Mouse (Mus musculus) kidney, adult 2 months (tissue): ENCODE measurements around the gene Wdr63. TPM values are rescaled to one million over a fixed set of nuclear protein-coding genes. Genes with fewer than 3 reads are reported as not detected.
A peak's percentile ranks its signal among the peaks of the same experiment; 100 is the strongest.

Experiments
- DNase-seq: peaks from one replicate; pipeline ENCODE4 v3.0.0; 2021
- H3K27ac ChIP-seq: fragments of 200-500 bp; 2 replicates; pipeline ENCODE4 v1.5.1; 2012; ENCODE audit warnings: low read depth, low read length, control low read depth, inconsistent platforms; ENCODE audit not compliant: insufficient read depth
- H3K27me3 ChIP-seq: fragments of 200-500 bp; replicated peaks from 2 replicates; pipeline ENCODE4 v1.6.1; 2012; ENCODE audit warnings: mild to moderate bottlenecking, moderate library complexity, low read length, inconsistent platforms; ENCODE audit not compliant: control insufficient read depth, insufficient read depth
- H3K36me3 ChIP-seq: fragments of 200-500 bp; 2 replicates; pipeline ENCODE4 v1.6.1; 2012; ENCODE audit warnings: mild to moderate bottlenecking, moderate library complexity, low read length, inconsistent platforms; ENCODE audit not compliant: control insufficient read depth, insufficient read depth
- H3K4me1 ChIP-seq: fragments of 200-500 bp; 2 replicates; pipeline ENCODE4 v1.6.1; 2011; ENCODE audit warnings: low read length; ENCODE audit not compliant: control insufficient read depth, insufficient read depth
- H3K4me3 ChIP-seq: fragments of 200-500 bp; 2 replicates; pipeline ENCODE4 v1.5.1; 2011; ENCODE audit warnings: mild to moderate bottlenecking, low read depth, low read length, control low read depth; ENCODE audit not compliant: insufficient read depth
- CTCF ChIP-seq: fragments of 200-500 bp; conservative IDR thresholded peaks from 2 replicates; pipeline ENCODE4 v1.5.1; 2011; ENCODE audit warnings: low read depth, mild to moderate bottlenecking, control low read depth, low read length, moderate library complexity, mixed read lengths; ENCODE audit not compliant: insufficient read depth, insufficient read length
- POLR2A ChIP-seq: fragments of 200-500 bp; IDR thresholded peaks from one replicate; pipeline ENCODE4 v1.6.1; 2011; ENCODE audit warnings: low read depth, low read length, control low read depth
- WGBS: fragments of 180-500 bp; shearing (Covaris S2); methylation state at CpG from one replicate; pipeline ENCODE4 v1.1.7; 2018; 5-methylcytosine and 5-hydroxymethylcytosine counted together
- polyA plus RNA-seq: library from polyadenylated mRNA; depleted of rRNA; stranded (reverse); fragments of >200 nt; gene quantifications from 2 replicates; pipeline ENCODE4 v1.2.3, GENCODE M21; 2012

Wdr63 gene
- polyA plus RNA-seq, 1 experiment, result not detected

DNA sequence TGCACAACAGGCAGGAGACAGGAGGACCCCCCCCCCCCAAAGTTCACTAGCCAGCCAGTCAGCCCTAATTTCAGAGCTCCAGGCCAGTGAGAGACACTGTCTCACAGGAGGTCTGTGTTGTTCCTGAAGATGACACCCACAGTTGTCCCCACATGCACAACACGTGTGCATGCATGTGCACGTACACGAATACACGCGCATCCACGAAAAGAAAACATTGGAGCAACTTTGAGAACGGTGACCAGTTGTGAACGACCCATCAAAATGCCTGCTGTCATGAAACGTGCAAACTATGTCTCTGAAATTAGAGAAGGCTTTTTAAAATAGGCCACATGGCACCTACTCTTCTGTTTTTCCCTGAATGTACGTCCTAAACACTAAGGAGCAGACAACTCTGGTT is 43.4 kb upstream of the Wdr63 start:
- Histone ChIP-seq H3K4me3 (no peak overlapping the region), H3K36me3 (no peaks in the 10 kb centered on the region), H3K4me1 (0 out of 2 replicates have a peak, but pooled peaks cover 4% of the 10 kb centered on the region), H3K27ac (no peak overlapping the region), H3K27me3 (0 out of 2 replicates have a peak, but pooled peaks cover 2% of the 10 kb centered on the region)
- no peak for DNase-seq
- TF ChIP-seq POLR2A, result no peak
- TF ChIP-seq CTCF, result no peak
- WGBS, result 97% methylated on average over 10 of the region's 10 CpGs

DNA sequence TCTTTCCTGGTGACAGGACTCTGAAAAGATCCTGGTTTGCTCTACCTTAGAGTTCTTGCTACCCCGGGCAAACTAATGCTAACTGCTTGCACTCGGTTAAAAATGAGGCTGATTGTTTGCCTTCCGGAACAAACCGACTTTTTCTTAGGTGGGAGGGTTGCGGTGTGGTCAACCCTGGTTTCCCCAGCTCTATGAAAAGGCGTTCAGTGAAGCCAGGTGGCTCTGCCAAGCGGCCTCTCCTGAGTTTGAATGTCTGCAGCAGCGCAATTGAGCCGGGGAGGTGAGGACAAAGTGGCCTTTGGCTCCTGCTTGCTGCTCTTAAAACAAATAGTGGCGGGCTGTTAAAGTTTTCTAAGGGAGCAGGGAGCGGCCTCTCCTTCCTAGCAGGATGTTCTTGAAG is 42.6 kb upstream of the Wdr63 start:
- 8% methylated on average over 11 of the region's 11 CpGs for WGBS
- TF ChIP-seq POLR2A (no peak), CTCF (no peak)
- H3K27me3 ChIP-seq, result 0 out of 2 replicates have a peak, but pooled peaks cover 2% of the 10 kb centered on the region
- 0 out of 2 replicates have a peak, but pooled peaks cover 4% of the 10 kb centered on the region for H3K4me1 ChIP-seq
- H3K27ac ChIP-seq, result no peak overlapping the region
- H3K4me3 ChIP-seq, result no peak overlapping the region
- DNase-seq, result peak; percentile 65
- H3K36me3 ChIP-seq, result no peaks in the 10 kb centered on the region

DNA sequence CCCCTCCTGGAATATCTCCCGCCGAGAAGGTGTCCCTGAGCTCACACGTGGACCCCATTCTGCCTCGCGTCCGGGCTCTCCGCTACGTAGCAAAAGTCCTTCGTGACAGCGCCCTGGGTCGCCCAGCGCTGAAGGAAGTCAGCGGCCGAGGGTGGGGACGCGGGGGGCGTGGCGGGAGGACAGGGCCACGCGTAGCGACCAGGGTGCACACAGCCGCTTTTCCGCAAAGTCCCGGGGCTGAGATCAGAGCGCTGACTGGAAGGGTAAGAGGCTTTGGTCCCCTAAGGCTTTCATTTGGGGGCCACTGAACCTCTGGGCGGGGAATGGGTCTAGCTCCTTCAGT is 42.1 kb upstream of the Wdr63 start:
- TF ChIP-seq POLR2A, result no peak
- TF ChIP-seq CTCF, result no peak
- DNase-seq, result peak; percentile 31
- H3K36me3 ChIP-seq, result no peaks in the 10 kb centered on the region
- 0 out of 2 replicates have a peak, but pooled peaks cover 2% of the 10 kb centered on the region for H3K27me3 ChIP-seq
- 0 out of 2 replicates have a peak, but pooled peaks cover 4% of the 10 kb centered on the region for H3K4me1 ChIP-seq
- no peak overlapping the region for H3K27ac ChIP-seq
- WGBS, result under 1% methylated on average over 26 of the region's 26 CpGs
- H3K4me3 ChIP-seq, result peak overlapping the region; percentile 63

DNA sequence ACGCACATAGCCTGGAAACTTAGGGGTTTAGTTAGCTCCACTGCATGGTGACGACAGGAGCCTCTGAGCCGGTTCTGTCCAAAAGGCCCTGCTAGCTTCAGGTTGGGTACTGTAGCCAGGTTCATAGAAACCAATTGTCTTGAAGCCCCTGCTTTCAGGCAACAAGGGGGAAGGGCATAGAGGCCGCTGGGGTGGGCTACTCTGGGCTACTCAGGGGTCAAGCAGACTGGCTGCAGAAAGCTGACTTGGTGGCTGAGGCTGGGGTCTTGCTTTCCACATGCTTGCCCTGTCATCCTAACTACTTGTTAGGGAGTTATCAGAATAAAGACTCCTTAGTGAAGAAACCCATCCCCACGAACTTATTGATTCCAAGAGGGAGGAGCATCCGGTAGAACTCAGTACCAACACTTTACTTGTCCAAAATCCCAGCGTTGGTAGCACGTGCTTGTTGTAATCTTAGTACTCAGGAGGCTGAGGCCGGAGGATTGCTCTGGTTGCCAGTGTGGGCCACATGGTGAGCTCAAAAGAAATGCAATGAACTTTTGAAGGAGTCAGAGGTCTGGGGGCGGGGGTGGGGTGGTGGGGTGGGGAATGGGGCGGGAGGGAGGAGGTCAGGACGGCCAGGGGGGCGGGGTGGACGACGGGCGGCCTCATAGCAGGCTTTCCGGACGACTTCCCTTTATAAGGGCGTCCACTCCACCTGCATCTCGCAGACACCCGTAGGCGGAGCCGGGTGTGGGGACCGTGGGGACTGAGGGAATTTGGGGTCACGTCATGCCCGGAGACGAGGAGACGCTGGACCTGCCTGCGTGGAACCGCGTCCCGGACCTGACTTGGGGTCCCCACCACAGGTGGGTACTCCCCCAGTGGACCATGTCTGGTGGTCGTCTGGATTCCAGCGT is 41.5 kb upstream of the Wdr63 start, which contains the start of gene Mcoln2:
Mcoln2 (plus strand) TSS at position 678 of the 902 bp plus-strand sequence.
- Histone ChIP-seq H3K4me3 (peak within 1 kb of the TSS; percentile 63), H3K4me1 (0 out of 2 replicates have a peak, but pooled peaks cover 4% of the 10 kb centered on the region), H3K36me3 (no peaks in the 10 kb centered on the region), H3K27ac (no peak within 1 kb of the TSS), H3K27me3 (0 out of 2 replicates have a peak, but pooled peaks cover 2% of the 10 kb centered on the region)
- no peak for DNase-seq
- WGBS, result 17% methylated on average over 34 of the region's 34 CpGs
- no peak for TF ChIP-seq CTCF
- TF ChIP-seq POLR2A, result no peak

DNA sequence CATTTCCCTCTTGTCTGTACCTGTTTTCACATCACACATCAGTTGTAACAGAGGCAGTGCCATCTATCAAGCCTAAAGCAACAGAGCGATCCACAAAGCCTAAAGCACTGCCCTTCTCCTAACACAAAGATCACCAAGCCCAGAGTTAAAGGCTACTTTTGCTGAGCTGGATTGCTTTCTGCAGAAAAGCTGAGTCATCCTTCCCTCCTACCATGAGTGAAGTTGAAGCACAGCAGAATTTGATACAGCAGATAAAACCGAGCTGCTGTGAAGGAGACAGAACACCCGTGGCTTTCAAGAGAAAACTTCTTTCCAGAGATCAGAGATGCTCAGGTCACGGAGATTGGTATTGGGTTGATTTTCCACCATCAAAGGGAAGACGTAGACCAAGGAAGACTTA is 38.2 kb upstream of the Wdr63 start:
- Histone ChIP-seq H3K27me3 (0 out of 2 replicates have a peak, but pooled peaks cover 2% of the 10 kb centered on the region), H3K4me1 (0 out of 2 replicates have a peak, but pooled peaks cover 4% of the 10 kb centered on the region), H3K36me3 (no peaks in the 10 kb centered on the region), H3K27ac (no peak overlapping the region), H3K4me3 (no peak overlapping the region)
- 40% methylated on average over 5 of the region's 5 CpGs for WGBS
- DNase-seq, result peak; percentile 5
- TF ChIP-seq POLR2A (no peak), CTCF (no peak)

DNA sequence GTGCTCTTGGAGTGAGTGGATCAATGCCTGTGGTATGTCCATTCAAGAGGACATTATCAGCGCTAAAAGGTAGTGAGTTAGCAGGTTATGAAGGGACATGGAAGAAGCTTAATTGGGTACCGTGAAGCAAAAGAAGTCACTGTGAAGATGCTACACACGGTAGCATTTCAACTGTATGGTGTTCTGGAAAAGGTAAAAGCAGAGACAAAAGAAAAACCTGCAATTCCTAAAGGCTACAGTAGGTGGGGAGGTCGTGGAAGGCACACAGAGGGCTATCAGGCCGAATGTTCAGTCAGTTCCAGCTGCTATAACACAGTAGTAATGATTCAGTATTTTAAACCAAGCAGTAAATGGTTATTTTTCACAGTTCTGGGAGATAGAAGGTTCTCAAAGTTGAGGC is 37.6 kb upstream of the Wdr63 start:
- no peaks in the 10 kb centered on the region for H3K36me3 ChIP-seq
- peak; percentile 14 for DNase-seq
- 0 out of 2 replicates have a peak, but pooled peaks cover 4% of the 10 kb centered on the region for H3K4me1 ChIP-seq
- TF ChIP-seq CTCF (no peak; the same call in 1 of the 2 replicates), POLR2A (no peak)
- WGBS, result 55% methylated on average over 5 of the region's 5 CpGs
- no peak overlapping the region for H3K27ac ChIP-seq
- 0 out of 2 replicates have a peak, but pooled peaks cover 2% of the 10 kb centered on the region for H3K27me3 ChIP-seq
- no peak overlapping the region for H3K4me3 ChIP-seq

DNA sequence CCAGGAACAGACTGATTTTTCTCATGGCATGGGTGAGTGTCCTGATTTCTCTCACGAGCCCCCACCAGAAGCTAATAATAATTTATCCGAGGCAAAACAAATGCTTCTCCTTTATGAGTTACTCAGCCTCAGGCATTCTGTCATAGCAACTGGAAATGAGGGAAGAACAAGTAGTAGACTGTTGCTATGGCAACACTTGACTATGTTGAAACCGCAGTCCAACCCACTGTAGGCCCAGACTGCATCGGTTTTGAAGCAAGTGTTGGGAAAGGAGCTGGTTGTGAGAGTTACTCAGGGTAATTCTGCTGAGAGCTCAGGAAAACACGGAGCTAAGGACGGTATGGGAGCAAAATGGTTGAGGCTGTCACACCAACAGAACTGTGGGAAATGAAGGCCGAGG is 34.6 kb upstream of the Wdr63 start:
- H3K4me1 ChIP-seq, result no peaks in the 10 kb centered on the region
- H3K36me3 ChIP-seq, result no peaks in the 10 kb centered on the region
- no peak for DNase-seq
- WGBS, result 89% methylated on average over 7 of the region's 7 CpGs
- H3K4me3 ChIP-seq, result no peak overlapping the region
- H3K27me3 ChIP-seq, result no peaks in the 10 kb centered on the region
- H3K27ac ChIP-seq, result no peak overlapping the region
- TF ChIP-seq CTCF (no peak), POLR2A (no peak)
